Mouse (Mus musculus) right cerebral cortex, postnatal 36 days (tissue): ENCODE data around the gene Ppfibp1.
"Not testable (repeated sequence)": the region's sequence is repeated elsewhere in the genome, so short reads cannot be mapped to it uniquely, and the experiment has no call there.

Source experiments
- DNase-seq, 2 experiments: peaks; one replicate each; pipeline ENCODE4 v3.0.0; 2022; ENCODE audit warnings: low spot score in 2 of 2, mixed read lengths in 1 of 2

Gene Ppfibp1

GRCm38 (mm10) chr6:146887958-146888659, at the start of gene Ppfibp1:
Ppfibp1 (plus strand) TSS chr6:146888487.
- peak; percentile 90 to 92 for DNase-seq

GRCm38 (mm10) chr6:146838863-146839262, 49.4 kb upstream of the Ppfibp1 start:
- no peak for DNase-seq

DNA sequence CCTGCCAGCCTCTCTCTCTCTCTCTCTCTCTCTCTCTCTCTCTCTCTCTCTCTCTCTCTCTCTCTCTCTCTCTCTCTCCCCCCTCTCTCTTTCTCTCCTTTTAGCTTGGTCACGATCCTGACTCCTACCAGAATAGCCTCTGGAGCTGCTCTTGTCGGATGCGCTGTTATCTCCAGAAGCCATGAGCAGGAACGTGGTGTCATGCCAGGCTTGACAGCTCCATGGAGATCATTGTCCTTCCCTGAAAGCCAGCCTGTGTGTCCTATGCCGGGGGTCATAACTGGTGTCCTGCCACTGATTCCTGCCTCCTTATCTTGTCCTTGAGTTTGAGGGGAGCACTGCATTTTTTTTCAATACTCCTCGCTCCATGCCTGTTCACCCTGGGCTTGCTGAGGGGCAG, 43.4 kb upstream of the Ppfibp1 start:
- no peak for DNase-seq

GRCm38 (mm10) chr6:146845347-146845746, 42.9 kb upstream of the Ppfibp1 start:
- no peak for DNase-seq

DNA sequence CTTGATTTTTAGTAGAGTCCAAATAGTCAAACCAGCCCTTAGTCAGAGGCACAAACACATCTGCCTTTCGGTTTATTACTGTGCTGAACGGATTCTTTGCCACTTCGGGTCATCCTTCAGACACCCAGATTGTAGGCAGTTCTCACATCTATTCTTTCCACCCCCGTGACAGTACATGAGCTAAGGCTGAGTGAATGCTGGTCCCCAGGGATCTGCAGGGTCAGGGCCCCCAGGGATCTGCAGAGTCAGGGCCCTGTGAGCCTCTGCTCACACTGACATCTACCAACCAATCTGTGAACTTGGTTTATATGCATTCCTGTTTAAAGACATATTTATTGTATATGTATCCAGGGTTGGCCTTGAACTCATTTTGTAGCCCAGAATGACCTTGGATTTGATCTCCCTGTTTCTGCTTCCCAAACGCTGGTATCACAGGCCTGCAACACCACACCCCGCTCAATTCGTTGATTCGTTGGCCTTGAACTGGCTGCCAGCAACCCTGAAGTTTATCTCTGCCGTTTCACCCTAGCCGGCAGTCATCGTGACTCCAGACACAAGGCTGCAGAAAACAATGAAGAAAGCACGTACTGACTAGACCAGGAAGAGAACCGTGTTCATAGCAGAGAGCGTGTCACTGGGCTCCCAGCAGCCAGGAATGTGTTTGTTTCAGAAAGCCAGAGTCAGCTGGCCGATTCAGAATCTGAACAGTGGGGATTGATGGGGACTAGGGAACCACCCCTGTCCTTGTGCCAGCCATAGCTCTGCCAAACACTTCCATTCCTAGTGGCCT, 42.1 kb upstream of the Ppfibp1 start:
- no peak for DNase-seq

- no peak for DNase-seq
These were observed 40.9 kb upstream of the Ppfibp1 start for GRCm38 (mm10) chr6:146847402-146847801.

GRCm38 (mm10) chr6:146848281-146848680, 40.0 kb upstream of the Ppfibp1 start:
- no peak for DNase-seq

DNA sequence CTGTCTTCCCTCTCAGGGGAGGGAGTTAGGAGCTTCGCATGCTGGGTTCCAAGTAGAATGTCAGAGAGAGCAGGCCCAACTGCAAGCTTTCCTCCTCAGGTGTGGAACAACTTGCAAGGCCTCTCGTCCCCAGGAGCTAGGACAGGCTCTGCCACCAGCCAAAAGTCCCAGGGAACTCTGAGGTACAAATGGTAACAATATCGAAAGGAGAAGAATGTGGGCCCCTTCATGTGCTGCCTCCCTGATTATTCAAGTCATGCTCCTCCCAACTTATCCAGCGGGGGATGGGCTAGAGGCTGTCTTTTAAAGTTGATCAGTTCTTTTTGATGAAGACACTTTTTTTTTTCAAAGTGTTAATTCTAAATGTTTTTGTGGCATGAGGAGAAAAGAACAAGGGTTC, 38.2 kb upstream of the Ppfibp1 start, which contains the start of gene Smco2:
TSS of gene Smco2 (plus strand) at position 55 of the 400 bp plus-strand sequence.
- DNase-seq, result no peak

DNA sequence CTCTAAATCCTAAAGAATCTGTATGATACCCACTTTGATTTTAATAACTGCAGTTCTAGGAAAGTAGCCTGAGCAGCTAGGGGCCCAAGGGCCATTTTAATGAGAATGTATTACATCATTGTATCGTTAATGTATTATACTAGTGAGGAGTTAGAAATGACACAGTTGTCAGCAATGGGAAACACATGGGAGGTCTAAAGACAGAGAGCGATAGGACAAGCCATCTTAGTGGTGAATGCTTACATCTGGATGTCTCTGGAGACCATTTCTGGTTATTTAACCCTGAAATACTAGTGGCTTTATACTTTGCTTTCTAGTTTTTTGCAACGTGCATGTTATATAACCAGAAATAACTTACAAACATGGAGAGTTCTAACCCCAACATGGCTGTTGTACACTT, 36.4 kb upstream of the Ppfibp1 start:
- no peak for DNase-seq

DNA sequence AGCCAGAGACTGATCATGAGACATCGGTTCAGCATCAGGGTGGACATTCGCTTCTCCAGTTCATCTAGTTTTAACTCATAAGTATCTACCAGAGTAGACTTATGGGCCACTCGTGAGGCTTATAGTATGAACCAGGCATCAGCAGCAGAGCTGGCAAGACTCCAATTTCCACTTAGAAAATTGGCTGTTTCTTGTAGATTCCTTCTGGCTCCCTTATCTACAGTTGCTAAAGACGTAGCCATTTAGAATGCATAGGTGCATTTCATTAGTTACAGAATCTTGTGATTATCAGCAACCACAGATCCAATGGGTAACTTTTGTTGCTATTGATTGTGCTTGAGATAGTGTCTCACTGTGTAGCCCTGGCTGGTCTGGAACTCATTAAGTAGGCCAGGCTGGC, 35.5 kb upstream of the Ppfibp1 start:
- DNase-seq, result no peak

DNA sequence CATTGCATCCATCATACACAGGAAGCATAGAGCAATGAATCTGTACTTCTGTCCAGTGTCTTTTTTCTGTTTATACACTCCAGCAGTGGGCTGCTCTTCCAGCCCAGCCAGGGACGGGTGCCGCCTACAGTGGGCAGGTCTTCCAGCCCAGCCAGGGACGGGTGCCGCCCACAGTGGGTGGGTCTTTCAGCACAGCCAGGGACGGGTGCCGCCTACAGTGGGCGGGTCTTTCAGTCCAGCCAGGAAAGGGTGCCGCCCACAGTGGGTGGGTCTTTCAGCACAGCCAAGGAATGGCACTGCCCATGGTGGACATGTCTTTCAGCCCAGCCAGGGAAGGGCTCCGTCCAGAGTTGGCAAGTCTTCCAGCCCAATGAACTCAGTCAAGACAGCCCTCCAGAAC, 33.1 kb upstream of the Ppfibp1 start:
- DNase-seq, result no peak

- no peak for DNase-seq
These were observed 30.9 kb upstream of the Ppfibp1 start for GRCm38 (mm10) chr6:146857386-146857785.

GRCm38 (mm10) chr6:146863154-146863553, 25.1 kb upstream of the Ppfibp1 start:
- DNase-seq, result no peak

GRCm38 (mm10) chr6:146864370-146864769, 23.9 kb upstream of the Ppfibp1 start:
- DNase-seq, result not testable (repeated sequence)

DNA sequence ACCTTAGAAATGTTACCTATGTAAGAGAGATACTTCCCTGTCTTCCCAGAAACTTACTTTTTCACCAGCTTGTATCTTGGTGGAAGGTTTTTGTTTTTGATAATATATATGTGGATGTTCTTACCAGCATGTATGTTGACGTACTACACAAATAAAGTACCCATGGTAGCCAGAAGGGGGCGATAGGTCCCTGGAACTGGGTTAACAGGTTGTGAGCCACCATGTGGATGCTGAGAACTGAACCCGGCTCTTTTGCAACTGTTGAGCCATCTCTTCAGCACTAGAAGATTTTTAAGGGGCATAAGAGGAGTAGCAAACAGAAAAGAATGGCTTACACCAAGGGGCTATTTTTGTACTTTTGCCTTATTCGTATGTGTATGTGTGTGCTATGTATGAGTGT, 22.6 kb upstream of the Ppfibp1 start:
- no peak for DNase-seq

DNA sequence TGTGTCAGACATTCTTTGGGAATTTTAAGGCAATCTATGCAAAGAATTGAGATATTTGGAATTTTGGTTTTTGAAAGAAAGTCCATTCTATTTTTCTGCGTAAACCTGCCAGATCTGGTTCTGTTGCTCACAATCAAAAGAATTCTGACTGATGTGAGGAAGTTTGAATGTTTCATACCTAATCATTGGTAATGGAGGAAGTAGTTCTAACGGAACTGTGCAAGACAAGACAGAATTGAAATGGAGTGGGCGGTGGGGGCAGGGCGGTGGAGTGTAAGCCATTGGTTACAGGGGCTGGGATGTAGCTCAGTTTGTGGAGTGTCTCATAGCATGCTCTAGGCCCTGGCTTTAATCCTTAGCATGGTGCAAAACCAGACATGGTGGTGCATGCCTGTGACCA, 16.3 kb upstream of the Ppfibp1 start:
- DNase-seq, result no peak

GRCm38 (mm10) chr6:146874415-146874814, 13.9 kb upstream of the Ppfibp1 start:
- no peak for DNase-seq

- no peak for DNase-seq
These were observed 11.5 kb upstream of the Ppfibp1 start for GRCm38 (mm10) chr6:146876820-146877219.

DNA sequence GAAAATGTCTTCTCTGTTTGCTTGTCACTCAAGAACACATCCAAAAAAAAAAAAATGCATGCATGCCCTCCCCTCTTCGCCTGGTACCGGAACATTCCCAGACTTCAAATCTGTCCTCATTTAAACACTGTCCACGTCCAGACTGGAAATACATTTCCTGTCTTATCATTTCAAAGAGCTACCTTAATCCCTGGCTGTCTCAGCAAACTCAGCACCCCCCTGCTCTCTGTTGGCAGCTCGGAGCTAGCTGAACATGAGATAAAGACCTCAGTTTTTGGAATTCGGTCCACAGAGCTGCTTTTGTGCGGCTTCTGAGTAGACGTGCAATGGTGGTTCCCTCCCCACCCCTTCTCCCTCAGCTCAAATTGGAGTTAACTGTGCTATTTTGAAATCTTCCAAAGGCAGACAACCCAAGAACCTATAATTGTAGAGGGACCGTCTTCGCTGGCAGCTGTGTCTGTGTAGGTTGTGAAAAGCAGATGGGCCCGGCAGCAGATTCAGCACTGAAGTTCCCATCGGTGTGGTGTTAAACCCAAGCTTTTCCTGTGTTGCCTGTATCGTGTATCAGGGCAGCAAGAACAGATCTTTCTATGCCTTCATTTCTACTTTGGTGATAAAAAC, 10.8 kb upstream of the Ppfibp1 start:
- peak; percentile 78 to 90 for DNase-seq

- DNase-seq, result no peak
These were observed 9.4 kb upstream of the Ppfibp1 start for GRCm38 (mm10) chr6:146878926-146879325.

DNA sequence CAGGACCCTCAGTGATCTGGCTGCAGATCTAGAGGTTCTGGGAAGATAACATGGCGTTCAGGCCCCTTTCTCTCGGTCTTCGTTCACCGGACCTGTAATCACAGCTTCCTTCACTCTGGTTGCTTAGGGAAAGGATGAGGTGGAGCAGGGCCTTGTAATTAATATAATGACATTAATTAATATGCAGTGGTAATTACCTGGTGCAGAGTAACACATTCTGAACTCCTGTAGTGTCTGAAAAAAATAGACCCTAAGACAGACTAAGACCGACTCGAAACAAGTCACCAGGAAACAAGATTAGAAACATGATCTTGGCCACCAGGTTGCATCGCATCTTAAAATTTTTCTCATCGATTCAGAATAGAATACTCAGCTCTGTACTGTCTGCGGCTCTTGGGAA, 8.4 kb upstream of the Ppfibp1 start:
- no peak for DNase-seq

DNA sequence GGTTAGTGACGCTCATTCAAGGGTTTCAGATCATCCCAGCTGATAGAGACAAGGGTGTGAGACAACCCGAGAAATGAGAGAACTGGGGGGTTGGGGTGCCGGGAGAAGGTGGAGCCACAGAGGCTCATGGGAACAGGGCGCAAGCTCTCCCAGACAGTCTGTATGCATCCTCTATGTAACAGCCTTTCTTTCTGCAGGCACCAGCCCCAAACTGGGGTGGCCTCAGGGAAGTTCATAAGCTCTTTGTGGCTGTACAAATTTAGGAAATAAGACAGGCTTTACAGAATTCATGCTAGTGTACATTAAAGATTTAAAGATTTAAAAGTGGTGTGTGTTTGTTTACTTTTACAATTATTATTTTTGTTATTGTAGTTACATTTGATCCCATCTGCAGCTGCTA, 8.0 kb upstream of the Ppfibp1 start:
- DNase-seq, result no peak
